Mouse (Mus musculus) gonadal fat pad, adult 2 months (tissue): ENCODE results near the gene Bmp8b. TPM values are rescaled to one million over a fixed set of nuclear protein-coding genes. Genes with fewer than 3 reads are reported as not detected.
A peak's percentile ranks its signal among the peaks of the same experiment; 100 is the strongest.
"Not testable (repeated sequence)": the region's sequence is repeated elsewhere in the genome, so short reads cannot be mapped to it uniquely, and the experiment has no call there.

Experiments used
- DNase-seq: peaks from one replicate; pipeline ENCODE4 v3.0.0-alpha.2; 2012; ENCODE audit warnings: low read depth
- polyA plus RNA-seq: library from polyadenylated mRNA; depleted of rRNA; stranded (reverse); fragments of >200 nt; gene quantifications from 2 replicates; pipeline ENCODE4 v1.2.3, GENCODE M21; 2012

Bmp8b gene
- polyA plus RNA-seq, 1 experiment = 0.20 TPM

GRCm38 (mm10) chr4:123111275-123111983 is 6.5 kb downstream of the Bmp8b start:
- not testable (repeated sequence) for DNase-seq

- DNase-seq = no peak
These were observed 7.3 kb downstream of the Bmp8b start for GRCm38 (mm10) chr4:123112216-123112764.

GRCm38 (mm10) chr4:123114651-123115050 is 9.7 kb downstream of the Bmp8b start:
- not testable (repeated sequence) for DNase-seq

- DNase-seq = no peak
These were observed 11.0 kb downstream of the Bmp8b start, which contains the start of gene Oxct2b for GRCm38 (mm10) chr4:123116011-123116410. Gene Oxct2b (plus strand): TSS chr4:123116266.

GRCm38 (mm10) chr4:123116640-123117039 is 11.7 kb downstream of the Bmp8b start:
- DNase-seq = not testable (repeated sequence)

- DNase-seq = no peak
These were observed 16.3 kb downstream of the Bmp8b start for GRCm38 (mm10) chr4:123121286-123121685.

GRCm38 (mm10) chr4:123126626-123127025 is 21.7 kb downstream of the Bmp8b start:
- DNase-seq = no peak

- DNase-seq = no peak
These were observed 22.1 kb downstream of the Bmp8b start for GRCm38 (mm10) chr4:123127051-123127450.

GRCm38 (mm10) chr4:123137551-123137950 is 32.6 kb downstream of the Bmp8b start:
- no peak for DNase-seq

GRCm38 (mm10) chr4:123139513-123140154 is 34.7 kb downstream of the Bmp8b start, which contains the start of gene Ppie:
Gene Ppie (minus strand): TSS chr4:123139951.
- DNase-seq = peak; percentile 47

GRCm38 (mm10) chr4:123147446-123148150 is 42.6 kb downstream of the Bmp8b start:
- DNase-seq = no peak

- DNase-seq = no peak
These were observed 47.0 kb downstream of the Bmp8b start for GRCm38 (mm10) chr4:123152003-123152402.

- DNase-seq = no peak
These were observed 48.0 kb downstream of the Bmp8b start for GRCm38 (mm10) chr4:123152976-123153375.

- DNase-seq = no peak
These were observed 50.0 kb downstream of the Bmp8b start for GRCm38 (mm10) chr4:123155004-123155403.

- DNase-seq = no peak
These were observed 50.5 kb downstream of the Bmp8b start for GRCm38 (mm10) chr4:123155427-123155826.

- no peak for DNase-seq
These were observed 50.9 kb downstream of the Bmp8b start for GRCm38 (mm10) chr4:123155840-123156239.

GRCm38 (mm10) chr4:123160571-123160970 is 55.6 kb downstream of the Bmp8b start:
- no peak for DNase-seq

- DNase-seq = not testable (repeated sequence)
These were observed 56.3 kb downstream of the Bmp8b start for GRCm38 (mm10) chr4:123161251-123161650.

- no peak for DNase-seq
These were observed 57.4 kb downstream of the Bmp8b start for GRCm38 (mm10) chr4:123162305-123162917.

GRCm38 (mm10) chr4:123164157-123164556 is 59.2 kb downstream of the Bmp8b start:
- DNase-seq = no peak

GRCm38 (mm10) chr4:123171811-123172210 is 66.8 kb downstream of the Bmp8b start:
- no peak for DNase-seq
